Mouse (Mus musculus) brain, embryonic 14.5 days (tissue): ENCODE results near the gene Fat2.

Experiments
- CTCF ChIP-seq: fragments of 200-500 bp; IDR thresholded peaks from 2 replicates; pipeline ENCODE4 v1.5.1; 2012; ENCODE audit warnings: inconsistent platforms, mild to moderate bottlenecking, moderate library complexity, borderline replicate concordance; ENCODE audit not compliant: insufficient read depth, insufficient read length; ENCODE audit errors: extremely low read depth
- POLR2A ChIP-seq: fragments of 200-500 bp; IDR thresholded peaks from 2 replicates; pipeline ENCODE4 v1.6.1; 2012; ENCODE audit warnings: mild to moderate bottlenecking, inconsistent platforms, borderline replicate concordance; ENCODE audit not compliant: poor library complexity, insufficient read depth, insufficient read length, severe bottlenecking; ENCODE audit errors: extremely low read depth

DNA sequence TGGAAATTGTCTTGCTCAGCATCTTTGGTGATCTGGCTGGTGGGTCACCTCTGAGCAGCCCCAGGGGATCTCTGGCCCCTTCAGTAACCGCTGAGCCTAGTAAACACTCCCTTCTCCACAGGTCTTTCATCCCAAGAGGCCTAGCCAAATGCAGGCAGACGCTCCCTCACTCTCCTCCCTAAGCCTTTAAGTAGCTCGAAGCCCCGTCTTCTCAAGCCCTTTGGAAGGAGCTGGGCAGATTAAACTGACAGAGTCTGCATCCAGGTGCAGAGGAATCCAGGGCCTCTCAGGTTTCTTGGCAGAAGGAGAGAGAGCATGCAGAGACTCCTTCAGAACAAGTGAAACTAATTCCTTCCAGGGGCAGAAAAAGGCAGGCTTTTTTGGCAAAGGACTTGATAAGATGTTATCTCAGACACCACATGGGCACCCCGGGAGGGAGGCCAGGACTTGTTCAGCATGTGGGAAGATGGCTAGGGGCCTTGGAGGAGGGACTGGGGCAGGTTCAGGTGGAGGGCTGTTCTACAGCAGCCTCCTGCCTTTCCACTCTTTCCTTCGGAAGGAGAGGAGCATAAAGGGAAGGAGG, 47.2 kb upstream of the Fat2 start:
- TF ChIP-seq POLR2A, result no peak
- no peak for TF ChIP-seq CTCF
